Mouse (Mus musculus): ENCODE data around the gene Trappc10. TPM values are rescaled to one million over a fixed set of nuclear protein-coding genes. Genes with fewer than 3 reads are reported as not detected.
A peak's percentile ranks its signal among the peaks of the same experiment; 100 is the strongest.

The Trappc10 gene
- polyA plus RNA-seq, 1 experiment, result 22.0 TPM

- Histone ChIP-seq H3K9me3 (replicated peaks; ENCODE audit: control insufficient read depth, insufficient read depth, low read length, poor library complexity, severe bottlenecking) (no peaks in the 10 kb centered on the region), H3K4me1 (ENCODE audit: control insufficient read depth, insufficient read depth, low read length) (peaks cover 8% of the 10 kb centered on the region), H3K27me3 (ENCODE audit: control insufficient read depth, insufficient read depth, low read length, poor library complexity, severe bottlenecking) (no peaks in the 10 kb centered on the region), H3K36me3 (ENCODE audit: control insufficient read depth, insufficient read depth, low read length, poor library complexity, severe bottlenecking) (no peaks in the 10 kb centered on the region), H3K27ac (ENCODE audit: insufficient read depth, low read length) (no peak overlapping the region), H3K9ac (ENCODE audit: low read depth, poor library complexity, severe bottlenecking) (no peak overlapping the region), H3K4me3 (ENCODE audit: low read depth, low read length) (no peak overlapping the region)
- no peak for TF ChIP-seq EP300 (IDR thresholded peaks at IDR 0.05; ENCODE audit: insufficient read depth, low read depth, low read length)
- TF ChIP-seq CTCF (IDR thresholded peaks at IDR 0.05; ENCODE audit: low read depth, low read length), result no peak
- no peak for TF ChIP-seq POLR2A (IDR thresholded peaks at IDR 0.05; ENCODE audit: insufficient read depth, low read length)
Observed at GRCm38 (mm10) chr10:78264735-78265134, 20.3 kb upstream of the Trappc10 start.

GRCm38 (mm10) chr10:78260916-78261650 lies 16.6 kb upstream of the Trappc10 start:
- H3K4me3 ChIP-seq (ENCODE audit: low read depth, low read length), result peak overlapping the region; percentile 12; the same call in 1 of the 2 replicates

GRCm38 (mm10) chr10:78260322-78260721 lies 15.9 kb upstream of the Trappc10 start:
- H3K9ac ChIP-seq (ENCODE audit: low read depth, poor library complexity, severe bottlenecking), result no peak overlapping the region
- peaks cover 10% of the 10 kb centered on the region for H3K4me1 ChIP-seq (ENCODE audit: control insufficient read depth, insufficient read depth, low read length)
- no peaks in the 10 kb centered on the region for H3K36me3 ChIP-seq (ENCODE audit: control insufficient read depth, insufficient read depth, low read length, poor library complexity, severe bottlenecking)
- H3K27me3 ChIP-seq (ENCODE audit: control insufficient read depth, insufficient read depth, low read length, poor library complexity, severe bottlenecking), result no peaks in the 10 kb centered on the region
- TF ChIP-seq EP300 (IDR thresholded peaks at IDR 0.05; ENCODE audit: insufficient read depth, low read depth, low read length), result peak; percentile 79; the same call in 1 of the 2 replicates
- TF ChIP-seq POLR2A (IDR thresholded peaks at IDR 0.05; ENCODE audit: insufficient read depth, low read length), result no peak
- peak overlapping the region; percentile 52 for H3K27ac ChIP-seq (ENCODE audit: insufficient read depth, low read length)
- H3K9me3 ChIP-seq (replicated peaks; ENCODE audit: control insufficient read depth, insufficient read depth, low read length, poor library complexity, severe bottlenecking), result no peaks in the 10 kb centered on the region
- peak overlapping the region; percentile 28 for H3K4me3 ChIP-seq (ENCODE audit: low read depth, low read length)

More at GRCm38 (mm10) chr10:78260916-78261650, 16.6 kb upstream of the Trappc10 start:
- H3K9me3 ChIP-seq (replicated peaks; ENCODE audit: control insufficient read depth, insufficient read depth, low read length, poor library complexity, severe bottlenecking), result no peaks in the 10 kb centered on the region
- peaks cover 10% of the 10 kb centered on the region for H3K4me1 ChIP-seq (ENCODE audit: control insufficient read depth, insufficient read depth, low read length)
- H3K27me3 ChIP-seq (ENCODE audit: control insufficient read depth, insufficient read depth, low read length, poor library complexity, severe bottlenecking), result no peaks in the 10 kb centered on the region
- no peaks in the 10 kb centered on the region for H3K36me3 ChIP-seq (ENCODE audit: control insufficient read depth, insufficient read depth, low read length, poor library complexity, severe bottlenecking)
- H3K9ac ChIP-seq (ENCODE audit: low read depth, poor library complexity, severe bottlenecking), result no peak overlapping the region
- H3K27ac ChIP-seq (ENCODE audit: insufficient read depth, low read length), result peak overlapping the region; percentile 45
- TF ChIP-seq CTCF (IDR thresholded peaks at IDR 0.05; ENCODE audit: low read depth, low read length) (no peak), EP300 (IDR thresholded peaks at IDR 0.05; ENCODE audit: insufficient read depth, low read depth, low read length) (peak; percentile 88), POLR2A (IDR thresholded peaks at IDR 0.05; ENCODE audit: insufficient read depth, low read length) (no peak)

- TF ChIP-seq EP300 (IDR thresholded peaks at IDR 0.05; ENCODE audit: insufficient read depth, low read depth, low read length) (no peak), POLR2A (IDR thresholded peaks at IDR 0.05; ENCODE audit: insufficient read depth, low read length) (no peak), CTCF (IDR thresholded peaks at IDR 0.05; ENCODE audit: low read depth, low read length) (no peak)
- no peaks in the 10 kb centered on the region for H3K9me3 ChIP-seq (replicated peaks; ENCODE audit: control insufficient read depth, insufficient read depth, low read length, poor library complexity, severe bottlenecking)
- H3K9ac ChIP-seq (ENCODE audit: low read depth, poor library complexity, severe bottlenecking), result no peak overlapping the region
- no peak overlapping the region for H3K4me3 ChIP-seq (ENCODE audit: low read depth, low read length)
- peaks cover 10% of the 10 kb centered on the region for H3K4me1 ChIP-seq (ENCODE audit: control insufficient read depth, insufficient read depth, low read length)
- H3K27me3 ChIP-seq (ENCODE audit: control insufficient read depth, insufficient read depth, low read length, poor library complexity, severe bottlenecking), result no peaks in the 10 kb centered on the region
- H3K27ac ChIP-seq (ENCODE audit: insufficient read depth, low read length), result peak overlapping the region; percentile 52
- H3K36me3 ChIP-seq (ENCODE audit: control insufficient read depth, insufficient read depth, low read length, poor library complexity, severe bottlenecking), result no peaks in the 10 kb centered on the region
Observed at GRCm38 (mm10) chr10:78259702-78260101, 15.3 kb upstream of the Trappc10 start.

GRCm38 (mm10) chr10:78259230-78259629 lies 14.8 kb upstream of the Trappc10 start:
- Histone ChIP-seq H3K4me3 (ENCODE audit: low read depth, low read length) (no peak overlapping the region), H3K27ac (ENCODE audit: insufficient read depth, low read length) (peak overlapping the region; percentile 52), H3K36me3 (ENCODE audit: control insufficient read depth, insufficient read depth, low read length, poor library complexity, severe bottlenecking) (no peaks in the 10 kb centered on the region), H3K27me3 (ENCODE audit: control insufficient read depth, insufficient read depth, low read length, poor library complexity, severe bottlenecking) (no peaks in the 10 kb centered on the region), H3K9ac (ENCODE audit: low read depth, poor library complexity, severe bottlenecking) (no peak overlapping the region), H3K4me1 (ENCODE audit: control insufficient read depth, insufficient read depth, low read length) (peaks cover 10% of the 10 kb centered on the region), H3K9me3 (replicated peaks; ENCODE audit: control insufficient read depth, insufficient read depth, low read length, poor library complexity, severe bottlenecking) (no peaks in the 10 kb centered on the region)
- TF ChIP-seq POLR2A (IDR thresholded peaks at IDR 0.05; ENCODE audit: insufficient read depth, low read length), result no peak
- TF ChIP-seq EP300 (IDR thresholded peaks at IDR 0.05; ENCODE audit: insufficient read depth, low read depth, low read length), result no peak
- TF ChIP-seq CTCF (IDR thresholded peaks at IDR 0.05; ENCODE audit: low read depth, low read length), result no peak

GRCm38 (mm10) chr10:78258142-78258675 lies 13.8 kb upstream of the Trappc10 start:
- Histone ChIP-seq H3K9me3 (replicated peaks; ENCODE audit: control insufficient read depth, insufficient read depth, low read length, poor library complexity, severe bottlenecking) (no peaks in the 10 kb centered on the region), H3K27me3 (ENCODE audit: control insufficient read depth, insufficient read depth, low read length, poor library complexity, severe bottlenecking) (no peaks in the 10 kb centered on the region), H3K27ac (ENCODE audit: insufficient read depth, low read length) (no peak overlapping the region), H3K9ac (ENCODE audit: low read depth, poor library complexity, severe bottlenecking) (no peak overlapping the region), H3K4me1 (ENCODE audit: control insufficient read depth, insufficient read depth, low read length) (peaks cover 10% of the 10 kb centered on the region), H3K4me3 (ENCODE audit: low read depth, low read length) (no peak overlapping the region), H3K36me3 (ENCODE audit: control insufficient read depth, insufficient read depth, low read length, poor library complexity, severe bottlenecking) (no peaks in the 10 kb centered on the region)
- TF ChIP-seq POLR2A (IDR thresholded peaks at IDR 0.05; ENCODE audit: insufficient read depth, low read length) (no peak), EP300 (IDR thresholded peaks at IDR 0.05; ENCODE audit: insufficient read depth, low read depth, low read length) (no peak), CTCF (IDR thresholded peaks at IDR 0.05; ENCODE audit: low read depth, low read length) (no peak)

Measured in ES-Bruce4 (cell line).